Mouse (Mus musculus) MN1 (cell line): ENCODE measurements around the gene Kcnip2.

Source experiments
- DNase-seq: peaks from one replicate; pipeline ENCODE4 v3.0.0-alpha.2; 2016; ENCODE audit warnings: low spot score

Kcnip2 gene

DNA sequence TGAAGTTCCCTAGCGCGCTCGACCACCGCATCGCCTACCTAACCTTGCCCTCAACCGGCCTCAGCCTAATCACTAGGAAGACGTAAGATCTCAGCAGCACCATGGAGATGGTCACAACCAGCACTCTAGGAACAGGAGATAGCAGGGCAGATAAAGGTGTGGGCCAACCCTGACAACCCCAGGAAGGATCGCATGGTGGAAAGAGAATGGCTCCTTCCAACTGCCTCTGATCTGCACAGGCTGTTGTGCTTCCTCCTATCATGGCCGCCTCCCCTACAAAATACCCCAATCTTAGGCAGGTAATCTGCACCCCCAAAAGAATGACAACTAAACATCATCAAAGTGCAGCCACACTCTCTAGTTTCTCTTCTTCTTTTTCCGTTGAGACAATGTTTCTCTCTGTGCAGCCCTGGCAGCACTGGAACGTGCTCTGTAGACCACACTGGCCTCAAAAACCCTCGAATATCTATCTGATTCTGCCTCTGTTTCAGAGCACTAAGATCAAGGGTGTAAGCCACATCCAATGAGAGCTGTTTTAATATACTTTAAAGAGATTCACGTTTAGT lies 35.4 kb downstream of the Kcnip2 start:
- no peak for DNase-seq

DNA sequence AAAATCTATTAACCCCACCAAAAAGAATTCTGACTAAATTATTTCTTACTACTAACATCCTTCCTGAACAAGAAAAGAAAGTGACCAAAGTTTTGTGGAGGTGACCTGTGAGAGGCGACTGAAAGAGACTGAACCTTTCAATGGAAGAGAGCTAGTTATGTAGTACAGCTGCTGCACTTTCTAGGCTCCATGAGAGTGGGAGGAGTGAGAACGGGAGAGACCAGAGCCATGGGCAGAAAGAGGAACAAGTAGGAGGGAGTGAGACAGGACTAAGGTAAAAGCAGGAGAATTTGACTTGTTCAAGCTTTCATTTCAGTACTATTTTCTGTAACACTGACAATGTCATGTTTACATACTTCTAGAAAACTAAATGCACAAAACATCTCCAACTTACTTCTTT lies 40.4 kb downstream of the Kcnip2 start:
- DNase-seq = no peak

DNA sequence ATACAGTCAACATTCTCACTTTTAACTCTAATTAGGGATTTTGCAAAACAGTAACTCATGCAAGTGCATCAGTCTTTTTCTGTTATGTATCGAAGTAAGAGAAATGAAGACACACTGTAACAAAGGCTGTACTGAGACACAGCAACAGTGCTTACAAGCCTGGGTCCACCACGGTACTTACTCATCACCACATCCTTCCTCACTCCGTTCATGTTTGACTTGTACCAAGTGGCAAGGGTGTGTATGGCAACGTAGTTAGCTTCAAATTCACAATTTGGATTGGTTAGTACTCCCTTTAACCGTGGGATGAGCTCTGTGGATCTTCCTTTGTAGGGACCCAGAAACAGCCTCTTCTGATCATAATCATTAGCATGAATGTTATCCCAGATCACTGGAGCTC lies 44.4 kb downstream of the Kcnip2 start:
- no peak for DNase-seq

DNA sequence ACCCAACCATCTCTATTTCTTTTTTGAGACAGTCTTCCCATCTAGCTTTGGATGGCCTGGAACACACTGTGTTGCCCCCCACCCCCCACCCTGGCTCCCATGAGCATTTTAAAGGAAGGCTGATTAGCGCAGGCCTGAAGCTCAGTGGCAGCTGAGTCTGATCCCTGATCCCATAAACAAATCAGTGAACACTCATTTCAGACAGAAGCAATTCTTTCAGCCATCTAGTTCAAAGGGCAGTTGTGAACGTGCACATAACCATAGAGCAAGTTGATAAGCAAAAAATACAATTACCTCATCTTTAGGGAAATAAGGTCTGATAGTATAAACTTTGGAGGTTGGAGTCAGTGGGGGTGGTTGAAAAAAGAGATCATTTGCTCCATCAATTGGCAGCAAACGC lies 55.1 kb downstream of the Kcnip2 start:
- DNase-seq = no peak

DNA sequence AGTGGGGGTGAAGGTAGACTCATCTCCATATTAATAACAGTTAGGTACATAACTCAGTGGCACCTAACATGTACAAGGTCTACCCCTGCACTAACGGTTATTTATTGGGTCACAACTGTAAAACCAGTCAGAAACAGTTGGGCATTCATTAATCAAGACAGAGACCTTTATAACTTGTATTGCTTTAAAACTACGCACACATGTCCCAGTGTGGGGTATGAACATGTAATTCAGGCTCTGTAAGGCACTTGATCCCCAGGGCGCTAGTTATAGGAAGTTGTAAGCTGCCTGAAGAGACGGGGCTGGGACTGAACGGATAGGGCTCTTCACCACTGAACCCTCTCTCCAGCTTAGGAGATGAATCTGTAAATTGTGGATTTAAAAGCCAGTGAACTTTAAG lies 57.2 kb downstream of the Kcnip2 start:
- no peak for DNase-seq

DNA sequence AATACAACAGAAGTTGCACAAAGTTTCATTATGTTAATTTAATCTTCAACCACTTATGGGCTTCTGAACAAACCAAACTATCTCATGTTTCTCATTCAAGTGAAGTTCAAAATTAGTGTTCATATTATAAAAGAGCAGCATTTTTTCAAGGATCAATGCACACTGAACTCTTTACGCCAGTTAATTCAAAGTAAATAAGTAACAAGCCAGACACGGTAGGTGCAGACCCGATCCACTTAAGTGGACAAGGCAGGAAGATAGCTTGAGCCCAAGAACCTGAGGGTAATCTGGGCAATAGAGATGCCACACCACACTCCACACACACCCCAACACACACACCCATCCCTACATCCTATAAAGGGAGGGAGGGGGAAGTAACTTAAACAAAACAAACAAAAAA lies 62.3 kb downstream of the Kcnip2 start:
- no peak for DNase-seq

DNA sequence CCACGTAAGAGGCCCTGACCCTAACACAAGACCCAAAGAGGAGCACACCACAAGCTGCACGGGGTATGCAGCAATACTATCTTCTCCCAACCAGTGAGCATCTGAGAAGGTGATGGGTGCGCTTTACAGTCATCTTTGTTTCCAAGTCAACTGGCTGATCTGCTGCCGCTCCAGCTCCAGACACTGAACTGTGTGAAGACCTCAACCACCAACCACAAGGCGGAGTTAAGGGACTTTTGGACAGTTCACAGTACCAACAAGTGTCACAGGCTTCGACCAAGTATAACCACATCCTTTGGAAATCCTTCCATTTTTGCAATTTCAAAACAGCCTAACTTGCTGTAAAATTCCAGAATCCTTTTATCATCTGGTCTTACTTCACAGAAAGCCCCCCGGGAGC lies 64.0 kb downstream of the Kcnip2 start:
- DNase-seq = no peak

DNA sequence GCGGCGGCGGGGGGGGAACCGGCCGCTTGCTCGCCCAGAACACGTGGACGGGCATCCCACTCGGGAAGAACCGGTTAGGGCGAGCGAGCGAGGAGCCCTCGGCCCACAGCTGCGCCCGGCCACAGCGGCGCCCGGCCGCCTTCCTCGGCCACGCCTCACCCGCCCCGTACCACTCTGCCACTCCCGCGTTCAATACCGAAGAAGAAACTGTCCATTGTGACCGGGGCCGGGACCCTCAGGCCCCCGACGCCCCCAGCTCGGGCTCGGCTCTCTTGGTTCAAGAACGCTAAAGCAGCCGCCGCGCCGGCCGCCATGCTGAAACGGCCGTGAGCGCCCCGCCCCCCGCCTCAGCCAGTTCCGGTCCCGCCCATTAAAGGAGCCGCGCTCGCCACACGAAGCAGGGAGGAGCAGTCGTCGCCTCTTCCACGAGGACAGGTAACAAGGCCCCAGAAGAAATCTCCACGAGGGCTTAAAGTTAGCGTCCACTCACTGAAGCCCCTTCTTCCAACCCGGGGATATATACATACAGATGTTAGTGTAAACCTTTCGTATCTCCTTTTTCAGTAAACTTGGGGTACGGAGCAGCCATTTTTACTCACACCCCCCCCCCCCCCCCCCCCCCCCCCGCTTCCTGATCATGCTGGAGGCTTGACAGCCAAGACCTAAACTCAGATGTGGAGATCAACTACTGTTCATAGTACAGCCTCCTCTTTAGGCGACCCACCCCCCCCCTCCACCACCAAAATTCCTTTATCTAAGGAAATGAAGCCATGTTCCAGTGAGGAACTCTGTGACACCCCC lies 66.4 kb downstream of the Kcnip2 start, which contains the start of gene Npm3:
Gene Npm3, minus strand, starts transcription at position 349 of the 801 bp plus-strand sequence.
- peak; percentile 78 for DNase-seq

DNA sequence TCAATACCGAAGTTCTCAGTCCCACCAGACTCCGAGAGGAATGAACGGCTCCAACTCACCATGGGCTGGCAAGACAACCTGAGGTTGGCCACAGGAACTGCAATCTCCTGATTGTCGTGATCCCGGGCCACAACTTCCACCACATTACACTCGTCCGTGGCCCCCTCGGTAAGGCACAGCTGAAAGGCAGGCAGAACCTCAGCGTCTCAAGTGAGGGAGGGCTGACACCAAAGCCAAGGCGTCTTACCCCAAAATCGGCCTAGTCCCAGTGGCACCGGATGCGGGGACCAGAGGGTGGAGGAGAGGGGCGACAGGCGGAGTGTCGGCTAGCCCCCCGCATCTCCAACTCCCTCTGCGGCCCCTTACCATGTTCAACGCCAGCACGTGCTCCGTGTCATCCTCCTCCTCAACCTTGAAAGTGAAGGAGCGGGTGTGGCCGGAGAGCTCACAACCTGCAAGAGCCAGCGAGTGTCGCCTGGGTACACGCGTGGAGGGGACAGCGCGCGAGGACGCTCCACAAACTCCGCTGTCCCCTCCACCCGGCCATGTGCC lies 67.1 kb downstream of the Kcnip2 start:
- peak; percentile 11 for DNase-seq

DNA sequence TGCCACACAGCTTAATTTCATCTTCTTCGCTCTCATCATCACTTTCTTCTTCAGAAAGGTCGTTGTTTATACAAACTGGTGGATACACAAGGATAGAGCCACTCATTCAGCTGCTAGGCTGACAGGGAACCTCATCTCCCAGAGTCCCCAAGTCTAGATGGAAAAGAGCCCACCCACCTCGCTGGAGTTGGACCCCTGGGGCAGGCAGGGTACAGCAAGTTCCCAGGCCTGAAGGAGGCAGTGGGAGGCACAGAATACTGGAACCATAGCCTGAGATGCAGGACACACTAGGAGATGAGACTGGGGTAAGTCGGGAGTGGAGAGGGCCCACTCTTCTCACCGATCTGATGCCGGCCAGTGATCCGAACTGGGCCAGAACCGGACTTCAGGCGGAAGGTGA lies 67.7 kb downstream of the Kcnip2 start:
- no peak for DNase-seq

DNA sequence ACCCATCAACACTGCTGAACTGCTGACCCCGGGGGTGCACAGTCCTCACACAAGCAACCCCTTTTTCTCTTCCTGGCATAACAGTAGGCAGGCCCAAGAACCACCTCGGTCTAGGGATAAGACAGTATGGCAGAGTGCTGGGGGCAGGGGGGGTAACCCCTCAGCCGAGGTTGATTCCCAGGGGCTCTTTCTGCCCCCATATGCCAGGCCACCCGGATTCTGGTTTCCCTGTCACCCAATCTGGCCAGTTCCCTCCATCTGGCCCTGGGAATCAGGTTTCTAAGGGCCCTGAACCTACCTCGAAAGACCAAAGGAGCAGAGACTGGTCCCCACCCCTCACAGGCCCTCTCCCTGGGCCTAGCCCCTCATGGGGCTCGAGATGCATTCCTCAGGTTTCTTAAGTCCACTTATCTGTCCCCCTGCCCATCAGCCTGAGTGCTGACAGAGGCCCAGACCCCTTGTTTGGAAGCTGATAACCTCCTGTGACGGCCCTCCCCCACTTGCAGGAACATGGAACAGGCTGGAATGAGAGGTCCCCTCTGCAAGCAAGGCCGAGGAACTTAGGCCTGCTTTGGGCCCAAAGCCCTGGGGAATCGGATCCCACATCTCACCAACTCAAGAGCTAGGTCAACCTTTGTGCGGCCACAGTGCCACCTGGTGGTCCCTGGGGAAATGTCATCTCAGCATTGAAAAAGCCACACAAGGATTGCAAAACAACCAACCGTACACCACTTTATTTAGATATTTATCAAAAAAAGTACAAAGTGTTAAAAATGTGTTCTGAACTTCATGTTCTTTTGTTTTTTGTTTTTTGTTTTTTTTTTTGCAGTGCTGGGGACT lies 68.6 kb downstream of the Kcnip2 start:
- peak; percentile 87 for DNase-seq

DNA sequence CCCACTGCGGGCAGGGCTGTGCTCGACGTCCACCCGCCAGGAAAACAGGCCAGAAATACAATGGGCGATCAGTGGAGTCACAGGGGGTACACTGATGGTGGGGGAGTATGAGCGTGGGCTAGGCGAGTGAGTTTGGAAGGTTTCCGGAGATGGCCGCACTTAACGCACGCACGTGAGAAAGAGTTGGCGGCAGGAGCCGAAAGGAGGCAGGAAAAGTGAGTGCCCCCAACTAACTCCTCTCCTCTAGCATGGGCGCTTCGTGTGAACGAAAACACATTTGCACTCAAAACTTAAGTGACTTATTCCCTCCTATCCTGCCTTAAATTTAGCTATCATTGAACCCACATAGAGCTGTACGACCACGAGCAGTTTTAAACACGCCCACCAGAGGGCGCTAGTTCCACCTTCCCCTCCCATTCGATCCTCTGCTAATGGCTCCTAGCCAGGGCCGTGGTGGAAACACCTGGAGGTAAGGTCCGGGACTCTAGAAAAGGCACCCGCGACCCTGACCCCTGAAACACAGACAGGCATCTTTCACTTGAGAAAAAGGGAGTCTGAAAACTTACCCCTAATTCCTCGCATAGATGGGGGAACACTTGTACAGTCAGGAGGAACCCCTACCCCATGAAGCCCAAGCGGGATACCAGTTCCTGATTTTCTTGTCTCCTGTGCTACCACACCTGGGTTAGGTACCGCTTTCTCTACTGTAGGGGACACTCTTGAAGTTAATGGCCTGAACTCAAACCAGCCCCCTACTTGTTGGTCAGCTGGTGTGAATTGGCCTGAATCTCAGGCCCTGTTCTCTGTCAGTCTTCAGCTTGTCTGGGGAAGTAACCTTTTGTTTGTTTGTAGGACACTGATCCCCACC lies 69.5 kb downstream of the Kcnip2 start:
- DNase-seq = peak; percentile 69

DNA sequence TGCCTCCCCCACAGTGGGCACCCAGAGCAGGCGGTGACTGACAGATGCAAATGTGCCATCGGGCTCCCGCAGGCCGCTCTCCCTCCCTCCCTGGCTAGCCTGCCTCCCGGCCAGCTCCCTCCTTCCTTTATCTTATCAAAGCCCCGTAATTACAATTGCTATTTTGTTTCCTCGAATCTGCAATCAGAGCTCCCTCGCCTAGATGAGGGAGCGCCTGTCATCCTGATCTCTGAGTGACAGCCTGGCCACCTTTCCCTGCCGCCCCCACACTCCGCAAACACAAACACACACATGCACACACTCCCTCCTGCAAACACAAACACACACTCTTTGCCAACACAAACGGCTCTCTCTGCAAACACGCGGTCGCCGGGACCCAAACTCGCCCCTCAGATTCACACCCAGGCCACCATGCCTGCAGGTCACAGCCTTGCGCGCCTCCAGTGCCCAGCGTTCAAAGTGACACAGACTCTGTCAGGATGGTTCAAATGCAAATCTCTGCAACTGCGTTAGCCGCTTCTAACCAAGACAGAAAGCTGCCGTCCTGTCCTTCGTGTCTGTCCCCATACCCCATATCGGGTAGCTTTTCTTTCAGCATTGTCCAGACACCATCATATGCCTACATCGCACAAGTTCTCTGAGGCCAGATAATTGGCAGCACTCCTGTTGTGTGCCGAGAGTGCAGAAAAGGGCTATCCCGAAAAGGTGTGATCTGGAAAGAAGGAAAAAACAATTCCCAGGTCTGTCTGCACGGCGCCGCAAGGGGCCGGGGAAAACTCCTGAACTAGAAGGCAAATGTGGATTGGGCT lies 70.3 kb downstream of the Kcnip2 start:
- no peak for DNase-seq

DNA sequence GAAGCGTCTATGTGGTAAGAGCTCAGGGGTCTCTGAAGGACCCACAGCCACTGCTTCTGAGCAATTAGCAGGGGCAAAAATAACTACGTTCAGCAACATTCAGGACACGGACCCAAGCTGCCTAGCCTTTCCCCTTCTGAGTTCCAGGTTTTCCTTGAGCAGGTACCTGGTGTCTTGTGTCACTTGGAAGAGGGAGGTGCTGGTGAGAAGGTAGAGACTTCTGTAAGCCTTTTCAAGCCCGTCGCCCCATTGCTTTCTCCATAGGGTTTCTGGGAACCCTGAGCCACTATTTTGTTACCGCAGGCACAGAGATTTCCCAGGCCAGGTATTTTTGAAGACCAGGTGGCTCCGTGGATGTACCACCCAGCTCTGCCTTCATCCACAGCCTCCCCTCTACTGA lies 72.2 kb downstream of the Kcnip2 start:
- DNase-seq = no peak

DNA sequence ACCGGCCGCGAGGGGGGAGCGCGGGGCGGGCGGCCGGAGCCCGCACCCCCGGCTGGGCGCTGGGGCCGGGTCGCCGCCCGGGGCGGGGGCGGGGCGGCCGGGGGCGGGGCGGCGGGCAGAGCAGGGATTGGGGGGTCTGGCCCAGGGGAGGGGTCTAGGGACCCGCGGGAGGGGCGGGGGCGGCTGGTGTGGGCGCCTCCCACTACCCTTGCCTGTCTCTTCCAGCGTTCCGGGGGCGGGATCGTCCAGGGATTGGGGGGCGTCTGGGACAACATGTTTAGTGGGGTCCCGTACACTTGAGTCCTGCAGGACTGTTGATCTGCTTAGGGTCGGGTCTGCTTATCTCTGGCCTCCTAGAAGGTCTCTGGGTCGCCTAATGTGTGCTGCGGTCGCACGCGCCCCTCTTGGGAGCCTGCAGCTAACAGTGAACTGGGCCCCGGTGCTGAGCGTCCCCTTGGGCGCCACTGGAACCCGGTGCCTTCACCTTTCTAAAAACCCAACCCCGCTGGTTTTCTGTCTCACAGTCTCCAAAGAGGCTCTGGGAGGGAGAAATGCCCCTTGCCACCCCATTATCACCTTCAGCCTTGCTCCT lies 72.8 kb downstream of the Kcnip2 start:
- DNase-seq = no peak

DNA sequence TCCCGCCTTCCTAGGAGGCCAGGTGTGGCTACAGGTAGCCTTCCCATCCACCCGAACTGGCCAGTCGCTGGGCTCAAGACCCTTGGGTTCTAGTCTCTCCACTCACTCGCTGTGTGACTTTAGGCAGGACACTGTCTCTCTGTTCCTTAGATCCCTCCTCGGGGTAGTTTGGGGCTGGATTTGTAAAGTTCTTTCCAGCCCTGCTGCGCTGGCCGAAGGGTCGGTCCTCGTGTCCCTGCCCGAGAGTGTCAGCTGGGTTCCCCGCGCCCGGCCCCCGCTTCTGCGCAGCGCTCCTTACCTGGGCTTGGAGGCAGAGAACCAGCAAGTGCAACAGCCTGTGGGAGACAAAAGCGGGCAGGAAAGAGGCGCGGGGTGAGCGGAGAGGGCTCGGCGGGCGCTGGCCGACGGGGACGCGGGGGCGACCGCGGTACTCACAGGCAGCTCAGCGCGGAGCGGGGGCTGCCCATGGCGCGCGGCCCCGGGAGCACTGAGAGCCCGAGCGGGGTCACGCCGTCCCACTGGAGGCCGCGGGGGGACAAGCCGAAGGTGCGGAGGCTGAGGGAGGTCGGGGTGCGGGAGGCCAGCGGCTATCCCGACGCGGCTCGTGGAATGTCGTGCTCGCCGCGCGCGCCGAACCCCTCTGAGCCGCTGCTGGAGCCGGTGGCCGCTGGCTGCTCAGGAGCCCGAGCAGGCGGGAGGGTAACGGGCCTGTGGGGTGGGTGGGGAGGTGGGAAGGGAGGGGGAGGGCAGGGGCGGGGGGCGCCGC lies 73.5 kb downstream of the Kcnip2 start, which contains the start of gene Fgf8:
Gene Fgf8, minus strand, starts transcription at position 698 of the 766 bp plus-strand sequence.
- DNase-seq = no peak
